Mouse (Mus musculus) megakaryocyte, embryonic 14.5 days (primary cell): ENCODE measurements around the gene Dgkg.

ENCODE experiments used
- FLI1 ChIP-seq: IDR thresholded peaks from 2 replicates; pipeline ENCODE4 v1.6.1; 2012; ENCODE audit warnings: low read length, inconsistent platforms, mixed read lengths
- GATA1 ChIP-seq: IDR thresholded peaks from 3 replicates; pipeline ENCODE4 v1.6.1; 2012; ENCODE audit warnings: mixed read lengths, low read length, inconsistent platforms, borderline replicate concordance

DNA sequence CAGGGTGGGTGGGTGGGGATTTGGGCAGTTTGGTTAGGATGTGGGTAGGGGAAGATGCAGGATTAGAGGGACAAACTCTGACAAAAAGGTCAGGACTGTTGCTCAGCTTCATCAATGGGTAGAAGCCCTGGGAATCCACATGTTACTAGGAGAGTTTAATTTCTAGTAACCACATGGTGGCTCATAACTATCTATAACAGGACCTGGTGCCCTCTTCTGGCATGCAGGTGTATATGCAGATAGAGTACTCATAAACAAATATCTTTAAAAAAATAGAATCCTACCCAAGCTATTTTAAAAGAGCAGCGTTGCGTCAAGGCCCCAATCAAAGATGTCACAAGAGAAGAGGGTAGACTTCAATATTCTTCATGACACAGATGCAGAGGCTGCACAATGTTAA lies 63.1 kb downstream of the Dgkg start:
- TF ChIP-seq GATA1 (no peak), FLI1 (no peak)
